Mouse (Mus musculus) CD4-positive, CD25-positive, alpha-beta regulatory T cell, adult 2 months (primary cell): Measurements from ENCODE around the gene Vcp.

Experiments
- DNase-seq: peaks from one replicate; pipeline ENCODE4 v3.0.0-alpha.2; 2012; ENCODE audit warnings: low read depth, low spot score

Vcp gene

GRCm38 (mm10) chr4:42945445-42945844 is 54.9 kb downstream of the Vcp start:
- DNase-seq = no peak

- peak; percentile 33 for DNase-seq
These were observed 55.3 kb downstream of the Vcp start for GRCm38 (mm10) chr4:42945043-42945442.

- no peak for DNase-seq
These were observed 56.1 kb downstream of the Vcp start for GRCm38 (mm10) chr4:42944185-42944584.

DNA sequence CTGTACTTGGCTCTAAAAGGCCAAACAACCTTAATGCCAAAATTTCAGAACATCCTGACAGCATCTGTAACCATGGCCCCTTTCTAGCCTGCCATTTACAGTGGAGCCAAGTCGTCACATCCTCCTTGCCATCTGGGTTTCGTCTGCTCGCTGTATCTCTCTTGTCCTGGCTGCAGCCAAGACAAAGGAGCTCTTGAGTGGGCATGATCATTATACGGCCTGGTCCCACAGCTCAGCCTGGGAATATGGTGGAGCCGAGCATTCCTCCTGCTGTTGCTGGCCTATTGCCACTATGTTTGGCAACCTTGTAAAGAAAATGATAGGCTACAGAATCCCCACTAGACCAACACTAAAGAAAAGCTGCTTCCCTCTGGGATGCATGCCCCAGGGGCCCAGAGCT is 57.0 kb downstream of the Vcp start:
- DNase-seq = no peak

GRCm38 (mm10) chr4:42941396-42941795 is 58.9 kb downstream of the Vcp start:
- no peak for DNase-seq

DNA sequence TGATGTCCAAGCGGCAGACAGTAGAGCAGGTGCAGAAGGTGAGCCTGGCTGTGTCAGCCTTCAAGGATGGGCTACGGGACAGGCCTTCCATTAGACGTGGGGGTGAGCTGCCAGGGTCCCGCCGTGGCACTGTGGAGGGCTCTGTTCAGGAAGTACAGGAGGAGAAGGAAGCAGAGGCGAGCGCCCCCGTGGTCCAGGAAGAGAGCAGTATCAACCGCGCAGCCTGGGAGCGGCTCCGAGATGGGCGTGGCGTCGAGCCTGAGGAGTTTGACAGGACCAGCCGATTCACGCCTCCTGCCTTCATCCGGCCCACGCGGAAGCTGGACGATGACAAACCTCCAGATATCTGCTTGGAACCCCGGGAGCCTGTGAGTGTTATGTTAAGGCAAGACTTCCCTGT is 66.7 kb downstream of the Vcp start:
- peak; percentile 29 for DNase-seq

DNA sequence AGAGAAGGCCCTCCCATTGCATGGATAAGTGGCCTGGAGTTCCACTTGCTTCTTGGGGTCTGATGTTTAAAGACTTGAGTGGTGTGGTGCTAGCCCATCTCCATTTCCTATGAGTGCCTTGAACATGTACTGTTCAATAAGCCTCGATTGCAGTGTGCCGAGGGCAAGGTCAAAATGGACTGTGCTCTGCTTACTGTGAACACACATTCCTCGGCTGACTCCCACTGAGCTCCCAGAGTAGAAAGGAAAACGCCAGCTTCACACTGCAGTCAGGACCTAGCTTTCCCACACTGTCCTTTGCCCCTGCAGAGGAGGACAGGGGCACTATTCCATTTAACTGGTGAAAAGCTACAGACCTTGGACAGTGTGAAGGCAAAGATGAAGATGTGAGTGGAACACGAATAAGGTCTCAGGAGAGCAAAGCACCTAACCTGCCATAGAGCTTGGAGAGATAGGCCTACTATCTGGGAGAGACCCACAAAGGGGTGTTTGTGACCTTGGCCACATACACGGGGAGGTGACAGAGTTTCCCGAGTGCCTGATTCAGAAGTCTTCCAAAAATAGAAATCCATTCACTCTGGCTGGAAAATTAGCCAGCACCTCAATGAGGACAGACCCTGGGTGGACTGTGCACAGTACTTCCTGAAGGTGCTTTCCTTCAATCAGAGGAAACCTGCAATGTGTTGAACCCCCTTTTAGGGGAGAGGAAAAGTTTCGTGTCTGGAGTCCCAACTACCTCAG is 67.9 kb downstream of the Vcp start:
- DNase-seq = no peak
